Mouse (Mus musculus) cerebellum, adult 2 months (tissue): Measurements from ENCODE around the gene Gatd1.

Experiments used
- CTCF ChIP-seq: fragments of 200-500 bp; IDR thresholded peaks from 2 replicates; pipeline ENCODE4 v1.5.1; 2011; ENCODE audit warnings: low read depth, mild to moderate bottlenecking, control low read depth, low read length, moderate library complexity, borderline replicate concordance; ENCODE audit not compliant: insufficient read depth
- POLR2A ChIP-seq: fragments of 200-500 bp; IDR thresholded peaks from 2 replicates; pipeline ENCODE4 v1.6.1; 2011; ENCODE audit warnings: low read length, control low read depth, borderline replicate concordance; ENCODE audit not compliant: insufficient read depth

GRCm38 (mm10) chr7:141387807-141388486 lies 26.0 kb downstream of the Gatd1 start:
- TF ChIP-seq POLR2A (no peak), CTCF (no peak)
